Mouse (Mus musculus): ENCODE measurements at regions not wholly inside any gene's neighbourhood (a gene's known extent, or its start where the extent isn't known, plus 50 kb on each side); places are given as distances from the start of the nearest gene placed in this dataset.
A peak's percentile ranks its signal among the peaks of the same experiment; 100 is the strongest.

- peak in 1 of 2 experiments; percentile 25 for DNase-seq (ENCODE audit: low spot score in 2 of 2)
Measured at GRCm38 (mm10) chr13:92911660-92912284, 67.2 kb downstream of the Mtx3 start.

GRCm38 (mm10) chr13:92912661-92913060, 68.1 kb downstream of the Mtx3 start:
- DNase-seq (ENCODE audit: low spot score in 2 of 2), result peak in 1 of 2 experiments; percentile 17

GRCm38 (mm10) chr13:92914631-92915030, 70.1 kb downstream of the Mtx3 start:
- DNase-seq (ENCODE audit: low spot score in 2 of 2), result peak in 1 of 2 experiments; percentile 13

GRCm38 (mm10) chr13:92915221-92915839, 70.8 kb downstream of the Mtx3 start:
- peak in 1 of 2 experiments; percentile 18 for DNase-seq (ENCODE audit: low spot score in 2 of 2)

GRCm38 (mm10) chr13:92915948-92916710, 71.6 kb downstream of the Mtx3 start:
- peak; percentile 53 to 63 for DNase-seq (ENCODE audit: low spot score in 2 of 2)

- DNase-seq (ENCODE audit: low spot score in 2 of 2), result peak in 1 of 2 experiments; percentile 9
Measured at GRCm38 (mm10) chr13:92919882-92920281, 75.3 kb downstream of the Mtx3 start.

GRCm38 (mm10) chr13:92921936-92922335, 77.4 kb downstream of the Mtx3 start:
- peak in 1 of 2 experiments; percentile 13 for DNase-seq (ENCODE audit: low spot score in 2 of 2)

- DNase-seq (ENCODE audit: low spot score in 2 of 2), result peak; percentile 26 to 28
Measured at GRCm38 (mm10) chr13:92923496-92923895, 78.9 kb downstream of the Mtx3 start.

- peak in 1 of 2 experiments; percentile 11 for DNase-seq (ENCODE audit: low spot score in 2 of 2)
Measured at GRCm38 (mm10) chr13:92924021-92924420, 79.5 kb downstream of the Mtx3 start.

GRCm38 (mm10) chr13:92925196-92925595, 80.6 kb downstream of the Mtx3 start:
- DNase-seq (ENCODE audit: low spot score in 2 of 2), result peak in 1 of 2 experiments; percentile 5

- peak in 1 of 2 experiments; percentile 1 for DNase-seq (ENCODE audit: low spot score in 2 of 2)
Measured at GRCm38 (mm10) chr13:92928551-92928950, 84.0 kb downstream of the Mtx3 start.

- peak in 1 of 2 experiments; percentile 17 for DNase-seq (ENCODE audit: low spot score in 2 of 2)
Measured at GRCm38 (mm10) chr13:92931696-92932095, 87.1 kb downstream of the Mtx3 start.

GRCm38 (mm10) chr13:92939032-92939431, 94.5 kb downstream of the Mtx3 start:
- DNase-seq (ENCODE audit: low spot score in 2 of 2), result no peak

GRCm38 (mm10) chr13:92940610-92941009, 96.0 kb downstream of the Mtx3 start:
- no peak for DNase-seq (ENCODE audit: low spot score in 2 of 2)

GRCm38 (mm10) chr13:92948560-92948959, 104.0 kb downstream of the Mtx3 start:
- no peak for DNase-seq (ENCODE audit: low spot score in 2 of 2)

- DNase-seq (ENCODE audit: low spot score in 2 of 2), result peak; percentile 67 to 85
Measured at GRCm38 (mm10) chr13:92960031-92960430, 115.5 kb downstream of the Mtx3 start.

- no peak for DNase-seq (ENCODE audit: low spot score in 2 of 2)
Measured at GRCm38 (mm10) chr13:92962625-92963024, 118.1 kb downstream of the Mtx3 start.

- DNase-seq (ENCODE audit: low spot score in 2 of 2), result no peak
Measured at GRCm38 (mm10) chr13:92963351-92963895, 118.9 kb downstream of the Mtx3 start.

- DNase-seq (ENCODE audit: low spot score in 2 of 2), result no peak
Measured at GRCm38 (mm10) chr13:92964213-92964743, 119.7 kb downstream of the Mtx3 start.

- DNase-seq (ENCODE audit: low spot score in 2 of 2), result peak in 1 of 2 experiments; percentile 25
Measured at GRCm38 (mm10) chr13:92967025-92967610, 122.6 kb downstream of the Mtx3 start.

GRCm38 (mm10) chr13:92969579-92969978, 125.0 kb downstream of the Mtx3 start:
- DNase-seq (ENCODE audit: low spot score in 2 of 2), result peak in 1 of 2 experiments; percentile 9
